Mouse (Mus musculus) spleen, postnatal 36 days (tissue): Measurements from ENCODE around the gene Gm1043.

ENCODE experiments used
- DNase-seq, 2 experiments: peaks; one replicate each; pipeline ENCODE4 v3.0.0; 2022; ENCODE audit warnings: low spot score in 2 of 2, mixed read lengths in 1 of 2

The Gm1043 gene

DNA sequence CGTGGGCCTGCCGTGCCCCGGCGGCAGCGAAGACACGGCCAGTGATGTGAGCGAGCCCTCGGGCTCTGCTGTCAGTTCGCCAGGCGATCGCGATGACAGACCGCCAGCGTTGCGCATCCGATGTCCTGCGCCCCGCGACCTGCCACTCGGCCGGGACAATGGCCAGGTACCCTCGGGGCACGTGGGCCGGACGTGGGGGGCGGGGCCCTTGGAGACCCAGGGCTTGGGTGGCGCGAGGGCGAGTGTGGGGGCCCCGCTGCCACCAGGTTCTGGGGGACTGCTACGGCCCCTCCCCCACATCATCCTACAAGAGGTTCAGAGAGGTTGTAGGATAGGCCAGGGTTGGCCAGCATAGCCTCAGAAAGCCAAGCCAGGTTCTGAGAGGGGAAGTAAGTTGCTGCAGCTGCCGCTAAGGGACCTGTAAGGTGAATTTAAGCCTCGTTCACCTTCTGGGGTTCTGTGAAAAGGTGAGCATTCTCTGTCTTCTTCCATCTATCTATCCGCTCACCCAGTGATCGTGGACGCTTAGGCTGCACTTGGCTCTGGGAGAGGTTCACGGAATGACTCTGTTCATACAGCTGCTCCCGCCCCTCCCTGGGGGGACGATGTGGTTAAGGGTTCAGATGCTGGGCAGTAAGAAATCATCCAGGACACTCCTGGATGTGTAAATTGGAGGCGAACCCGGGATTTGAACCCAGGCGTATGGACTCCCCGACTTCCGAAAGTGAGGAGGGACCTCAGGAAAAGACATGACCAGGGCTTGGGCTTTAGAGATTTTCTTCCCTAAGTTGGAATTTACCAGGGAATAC, 157.4 kb downstream of the Gm1043 start:
- no peak for DNase-seq

DNA sequence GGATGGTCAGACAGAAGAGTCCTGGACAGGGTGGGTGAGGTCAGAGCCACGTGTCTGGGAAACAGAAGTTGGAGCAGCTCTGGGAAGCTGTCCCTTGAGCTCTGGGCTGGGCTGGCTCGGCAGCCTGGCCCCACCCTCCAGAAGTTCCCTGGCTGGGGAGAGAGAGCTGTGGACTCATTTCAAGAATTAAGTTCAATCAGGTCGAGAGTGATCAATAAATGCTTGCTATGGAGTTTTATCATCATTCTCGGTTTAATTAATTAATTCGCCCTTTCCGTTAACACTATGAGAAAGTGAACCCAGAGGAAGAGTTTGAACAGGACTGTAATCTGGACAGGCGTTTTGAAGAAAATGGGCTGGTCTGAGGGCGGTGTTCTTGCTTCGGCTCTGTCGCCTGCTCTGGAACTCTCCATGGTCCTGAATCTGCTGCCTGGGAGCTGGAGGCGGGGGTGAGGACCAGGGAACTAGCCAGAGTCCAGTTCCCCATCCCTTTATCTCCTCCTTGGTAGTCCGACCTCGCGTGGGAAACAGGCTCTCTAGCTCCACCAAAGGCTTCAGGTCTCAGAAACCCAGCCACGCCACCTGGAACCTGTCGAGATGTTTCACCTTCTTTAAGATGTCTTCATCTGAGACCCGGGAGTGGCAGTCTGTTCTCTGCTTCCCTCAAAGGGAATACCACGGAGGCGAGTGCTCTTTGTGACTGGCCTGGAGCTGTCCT, 158.2 kb downstream of the Gm1043 start:
- DNase-seq = peak in 1 of 2 experiments; percentile 3

DNA sequence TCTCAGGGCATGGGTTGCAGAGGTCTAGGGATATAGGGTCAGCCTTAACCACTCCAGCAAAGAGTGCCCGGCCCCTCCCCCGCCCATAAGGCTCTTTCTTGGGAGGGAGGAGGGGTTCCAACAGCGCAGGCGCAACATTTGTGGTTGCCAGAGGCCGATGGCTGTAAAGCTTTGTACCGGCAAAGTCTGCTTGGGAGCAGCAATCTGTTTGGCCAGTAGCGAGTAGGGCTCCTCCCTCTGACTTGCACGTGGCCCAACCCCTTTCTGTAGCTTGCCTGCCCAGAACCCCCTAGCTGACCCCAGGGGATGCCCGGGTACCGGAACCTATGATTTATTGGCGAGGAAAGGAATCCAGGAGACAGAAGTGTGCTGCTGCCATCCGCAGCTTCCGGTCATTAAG, 159.0 kb downstream of the Gm1043 start:
- no peak for DNase-seq

DNA sequence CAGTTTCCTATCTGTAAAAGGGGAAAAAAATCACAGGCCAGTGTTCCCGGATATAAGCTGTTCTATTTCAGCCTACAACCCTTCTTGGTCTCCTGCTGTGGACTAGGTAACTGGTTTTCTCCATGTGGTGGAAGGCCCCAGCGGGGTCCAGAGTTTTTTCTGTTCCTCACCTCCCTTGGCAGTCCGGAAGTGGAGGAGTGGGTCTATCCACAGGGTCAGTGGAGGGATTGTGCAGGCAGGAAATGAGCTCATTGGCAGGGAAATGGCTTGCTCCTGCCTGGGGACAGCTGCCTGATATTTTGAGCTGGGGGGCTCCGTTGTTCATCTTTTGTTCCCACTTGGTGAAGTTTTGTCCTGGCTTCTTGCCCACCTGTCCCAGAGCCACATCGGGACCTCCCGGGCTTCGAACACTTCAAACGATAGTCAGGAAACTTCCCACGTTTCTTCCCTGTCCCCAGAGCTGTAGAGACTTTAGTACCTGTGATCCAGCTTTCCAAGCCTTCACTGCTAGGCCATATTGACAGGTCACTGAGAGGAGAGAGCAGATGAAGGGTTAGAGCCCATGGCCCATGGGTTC, 159.6 kb downstream of the Gm1043 start:
- DNase-seq = no peak

DNA sequence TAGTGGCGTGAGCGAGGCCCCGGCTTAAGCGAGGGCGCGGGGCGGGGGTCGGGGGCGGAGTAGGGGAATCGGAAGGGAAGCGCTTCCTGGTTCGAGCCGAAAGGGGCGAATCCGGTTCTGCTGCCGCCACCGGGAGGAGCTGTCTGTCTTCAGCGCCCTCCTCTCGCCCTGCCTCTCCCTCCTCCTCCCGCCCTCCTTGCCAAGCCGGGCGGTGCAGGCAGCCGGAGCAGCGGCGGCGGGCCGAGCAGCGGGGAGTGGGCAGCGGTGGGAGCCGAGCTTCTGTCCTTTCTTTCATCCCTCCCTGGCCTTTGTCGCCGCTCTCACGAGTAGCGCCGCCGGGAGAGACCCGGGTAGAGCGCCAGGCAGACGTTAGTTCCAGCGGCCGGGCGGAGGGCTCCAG, 160.5 kb downstream of the Gm1043 start:
- peak in 1 of 2 experiments; percentile 6 for DNase-seq

DNA sequence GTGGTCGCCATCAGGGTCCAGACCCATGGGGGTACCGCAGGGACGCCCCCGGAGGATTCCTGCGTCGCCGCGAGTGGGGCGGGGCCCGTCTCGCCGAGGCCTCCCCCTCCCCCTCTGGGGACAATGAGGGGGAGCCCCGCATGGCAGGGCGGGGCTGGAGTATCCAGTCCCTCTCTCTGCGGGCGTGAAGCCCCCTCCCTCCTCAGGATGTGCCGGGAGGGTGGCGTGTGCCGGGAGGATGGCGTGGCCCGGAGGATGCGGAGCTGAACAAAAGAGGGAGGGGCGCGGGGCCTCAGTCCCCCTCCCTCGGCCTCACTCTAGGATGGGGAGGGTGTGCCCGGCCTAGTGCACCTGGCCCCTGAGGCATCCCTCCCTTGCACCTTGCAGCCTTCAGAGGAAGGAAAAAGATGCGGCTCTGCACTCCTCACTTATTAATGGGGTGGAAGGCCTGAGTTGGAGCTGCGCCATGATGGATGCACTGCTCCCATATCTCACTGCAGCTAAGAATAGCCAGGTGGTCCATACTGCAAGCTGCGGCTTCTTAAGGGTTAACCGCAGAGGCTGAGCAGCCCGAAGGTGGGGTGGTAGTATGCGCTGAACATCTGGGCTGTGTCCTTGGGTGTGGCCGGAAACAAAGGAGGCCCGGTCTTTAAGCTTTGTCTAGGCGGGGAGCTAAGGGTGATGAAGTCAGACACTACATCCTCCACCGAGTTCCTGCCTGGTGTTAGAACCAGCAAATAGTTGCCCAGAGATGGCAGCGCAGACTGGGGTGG, 161.2 kb downstream of the Gm1043 start:
- DNase-seq = peak in 1 of 2 experiments; percentile 3

DNA sequence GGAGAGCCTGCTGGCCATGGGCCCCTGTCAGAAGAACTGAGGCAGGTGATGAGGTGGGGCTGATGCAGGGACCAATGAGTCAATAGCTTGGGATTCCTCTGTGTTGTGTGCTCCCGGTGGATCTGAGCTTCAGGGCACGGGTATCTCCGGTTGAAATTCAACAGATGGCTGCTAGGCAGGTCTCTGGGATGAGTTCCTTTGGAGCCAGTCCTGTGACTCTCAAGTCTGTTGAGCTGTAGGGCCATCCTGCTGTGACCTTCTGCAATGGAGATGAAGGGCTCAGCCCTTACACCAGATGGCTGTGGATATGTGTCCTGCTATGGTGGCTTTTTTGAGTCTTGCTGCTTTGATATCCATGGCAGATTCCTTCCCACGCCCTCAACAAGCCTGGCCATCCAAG, 162.3 kb downstream of the Gm1043 start:
- DNase-seq = no peak

DNA sequence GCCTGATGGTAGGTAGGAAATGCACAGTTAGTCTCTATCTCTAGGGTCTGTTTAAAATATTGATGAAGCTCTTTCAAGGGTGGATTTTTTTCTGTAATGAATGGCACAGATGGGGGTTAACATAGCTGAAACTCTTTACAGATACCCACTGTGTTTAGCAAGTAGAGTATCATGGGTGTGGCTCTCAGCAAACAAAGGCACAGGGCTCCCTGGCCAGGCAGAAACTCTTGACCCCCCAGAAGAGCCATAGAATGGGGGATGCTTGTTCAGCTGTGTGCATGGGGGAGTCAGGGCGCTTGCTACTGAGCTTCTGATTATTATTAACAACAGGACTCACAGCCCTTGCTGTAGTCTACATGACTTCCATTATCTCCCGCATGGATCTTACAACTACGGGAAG, 163.7 kb downstream of the Gm1043 start:
- no peak for DNase-seq

DNA sequence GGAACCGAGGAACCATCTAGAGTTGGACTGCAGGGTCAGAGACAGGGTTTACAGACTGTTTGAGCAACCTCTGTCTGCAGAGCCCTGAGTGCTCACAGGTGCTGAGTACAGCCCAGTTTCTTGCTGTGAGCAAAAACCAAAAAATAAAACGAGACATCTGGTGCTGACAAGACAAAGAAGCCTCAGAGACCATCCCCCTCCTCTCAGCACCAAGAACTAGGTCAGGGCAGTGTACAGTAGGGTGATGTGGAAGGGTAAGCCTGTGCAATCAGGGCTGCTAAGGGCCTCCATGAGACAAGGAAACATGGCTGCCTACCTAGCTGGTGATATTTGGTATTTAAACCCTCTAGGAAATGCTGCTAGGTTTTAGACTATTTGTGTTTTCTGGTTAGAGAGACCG, 166.4 kb downstream of the Gm1043 start:
- DNase-seq = no peak

DNA sequence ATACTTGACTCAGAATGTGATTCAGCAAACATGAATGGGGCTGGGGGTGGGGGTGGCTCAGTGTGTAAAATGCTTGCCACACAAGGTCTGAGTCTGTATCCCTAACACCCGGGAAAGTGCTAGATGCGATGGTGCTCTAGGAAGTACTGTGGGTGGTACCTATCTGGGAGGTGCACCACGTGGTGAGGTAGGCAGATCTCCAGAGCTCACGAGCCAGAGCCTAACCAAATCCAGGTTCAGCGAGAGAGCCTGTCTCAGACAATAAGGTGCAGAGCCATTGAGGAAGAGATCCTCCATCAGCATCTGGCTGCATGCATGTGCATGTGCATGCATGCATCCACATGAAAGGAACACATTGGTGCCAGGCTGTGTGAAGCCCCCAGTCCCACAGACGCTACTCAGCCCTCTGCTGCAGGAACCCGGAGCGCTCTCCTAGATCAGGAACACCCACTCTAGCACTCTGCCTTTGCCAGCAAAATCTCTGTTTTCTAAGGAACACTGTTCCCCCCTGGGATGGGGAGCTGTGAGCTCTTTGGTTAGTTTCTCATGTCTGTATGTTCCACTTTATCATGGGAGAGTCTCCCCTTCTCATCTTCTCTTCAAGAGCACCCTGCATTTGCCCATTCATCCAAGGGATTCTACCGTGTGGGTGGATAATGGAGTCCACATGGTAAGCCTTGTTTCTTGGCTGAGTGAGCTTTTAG, 167.1 kb downstream of the Gm1043 start:
- no peak for DNase-seq

DNA sequence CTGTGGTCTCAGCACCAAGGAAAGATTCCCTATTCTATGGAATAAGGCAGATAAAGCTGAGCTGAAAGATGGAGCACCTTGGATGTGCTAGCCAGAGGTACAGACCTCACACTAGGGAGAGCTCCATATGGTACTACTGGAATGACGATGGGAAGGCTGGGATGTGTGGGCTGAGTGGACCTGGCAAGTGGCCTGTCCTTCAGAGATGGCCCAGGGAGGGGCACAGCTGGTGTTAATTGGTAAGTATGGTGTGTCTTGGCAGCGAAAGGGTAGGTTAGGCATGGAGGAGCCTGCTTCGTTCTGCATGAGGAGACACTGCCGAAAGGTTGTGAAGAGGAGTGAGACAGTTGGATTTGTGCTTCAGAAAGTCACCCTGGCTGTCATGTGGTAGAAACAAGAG, 169.4 kb downstream of the Gm1043 start:
- no peak for DNase-seq

DNA sequence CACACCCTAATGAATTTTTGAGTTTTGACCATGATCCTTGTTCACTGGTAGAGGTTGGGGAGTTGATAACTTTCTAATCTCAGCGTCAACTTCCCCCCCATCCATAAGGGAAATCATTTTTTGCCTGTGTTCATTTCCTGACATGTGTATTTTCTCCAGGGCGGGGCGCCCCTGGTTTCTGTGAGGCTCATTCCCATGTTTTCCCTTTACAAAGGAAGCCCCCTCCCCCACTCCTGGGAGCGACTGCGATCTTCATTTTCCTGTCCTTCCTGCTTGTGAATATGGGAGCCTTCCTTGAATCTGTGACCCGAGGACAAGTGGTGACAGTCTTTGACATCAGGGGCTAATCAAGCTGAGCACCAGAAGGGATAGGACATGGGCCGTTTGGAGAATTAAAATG, 171.7 kb downstream of the Gm1043 start:
- DNase-seq = no peak

DNA sequence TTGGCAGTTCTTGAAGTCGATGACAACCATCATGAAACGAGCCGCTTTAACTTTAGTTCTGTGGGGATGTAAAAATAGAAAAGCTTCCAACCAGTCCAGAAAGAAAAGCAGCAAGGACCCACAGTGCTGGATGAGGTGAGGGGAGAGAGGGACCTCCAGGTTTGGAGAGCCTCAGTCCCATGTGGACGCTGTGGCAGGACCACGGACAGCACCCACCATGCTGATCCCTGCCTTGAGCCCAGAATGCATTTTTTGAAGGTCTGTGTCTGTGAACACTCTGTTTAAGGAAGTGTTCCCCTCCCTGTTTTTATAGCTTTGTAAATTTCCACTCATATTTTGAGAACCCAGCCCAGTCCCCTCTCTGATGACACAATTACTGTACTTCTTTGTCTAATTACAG, 172.1 kb downstream of the Gm1043 start:
- DNase-seq = no peak

DNA sequence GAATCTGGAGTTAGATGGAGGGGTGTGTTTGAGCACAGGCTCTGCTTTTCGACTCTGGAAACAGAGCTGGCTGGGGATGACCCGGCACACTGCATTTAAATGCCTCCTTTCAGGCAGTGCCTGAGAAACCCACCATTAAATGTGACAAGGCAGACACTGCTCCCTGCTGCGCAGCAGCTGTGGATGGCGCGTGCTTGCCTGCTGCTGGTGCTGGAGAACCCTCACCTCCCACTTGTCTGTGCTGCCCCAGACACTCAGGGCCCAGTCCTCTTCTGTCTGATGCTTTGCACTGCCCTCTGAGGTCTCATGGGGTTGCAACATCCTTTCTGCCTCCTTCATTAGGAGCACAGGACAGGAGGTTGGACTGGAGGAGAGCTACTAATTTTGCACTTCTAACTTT, 176.6 kb downstream of the Gm1043 start:
- no peak for DNase-seq

DNA sequence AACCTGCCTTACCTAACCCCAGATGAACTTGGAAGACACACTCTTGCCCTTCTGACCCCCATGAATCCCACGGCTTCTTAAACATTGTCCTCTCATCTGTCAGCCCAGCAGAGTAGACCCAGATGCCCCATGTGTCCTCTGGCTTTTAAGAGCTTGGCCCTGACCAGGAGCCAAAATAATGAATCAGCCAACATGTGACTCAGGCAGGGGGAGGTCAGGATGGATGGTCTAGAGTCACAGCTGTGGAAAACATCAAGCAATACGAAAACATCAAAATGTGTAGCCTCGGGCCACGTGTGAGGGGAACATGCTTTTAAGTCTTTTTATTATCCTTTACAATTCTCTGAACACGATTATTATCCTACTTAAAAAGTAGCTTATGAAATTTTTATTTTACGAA, 178.6 kb downstream of the Gm1043 start:
- no peak for DNase-seq
